ENCODE assay signal across 34 mouse cellular contexts in genomic region chr2:35477999-35478811, GRCm38 (mm10). TPM values are rescaled to one million over a fixed set of nuclear protein-coding genes. Genes with fewer than 3 reads are reported as not detected.
DNase-seq lines count a peak whose midpoint lies in the region; ATAC-seq and TF ChIP-seq lines count a peak whose summit lies in the region.
"Had no signal": no experiment of that assay in that cellular context is flagged by ENCODE, and none has a peak within 500 bp of the region (broad histone marks: within the 10 kb centered on the region; RNA-seq: fewer than 3 reads in every experiment).

No protein-coding gene starts in this region.

- POLR2A ChIA-PET in Patski (lab: Charles Lee), result interaction anchor here (0.8 kb wide), 1 partner anchor 80 kb away, joined by 4 read pairs; no protein-coding TSS in a partner anchor

- intact Hi-C loops in heart, postnatal 25 days (cut with DNase I), result no loop called here

- no peak overlapping the region for H3K4me3 ChIP-seq in heart, embryonic 12.5 days
- no peak overlapping the region for H3K4me3 ChIP-seq in midbrain, embryonic 14.5 days (replicated peaks; ENCODE audit: low read depth, low read length)
- H3K4me3 ChIP-seq: embryonic facial prominence, embryonic 15.5 days; forebrain, embryonic 10.5 days; forebrain, embryonic 15.5 days; gastrocnemius, adult 2 months; heart, adult 2 months; hindbrain, embryonic 12.5 days; kidney, embryonic 15.5 days; layer of hippocampus, adult 2 months; limb, embryonic 13.5 days; liver, embryonic 12.5 days; megakaryocyte, embryonic 14.5 days; midbrain, embryonic 12.5 days; neural tube, embryonic 15.5 days; stomach, embryonic 15.5 days had no signal

- 64% methylated on average over 10 of the region's 10 CpGs for WGBS in heart, embryonic 12.5 days
- 77% methylated on average over 10 of the region's 10 CpGs for WGBS in midbrain, embryonic 14.5 days

- no peaks in the 10 kb centered on the region for H3K9me3 ChIP-seq in heart, embryonic 12.5 days (replicated peaks)
- no peaks in the 10 kb centered on the region for H3K9me3 ChIP-seq in midbrain, embryonic 14.5 days (ENCODE audit: control insufficient read depth, low read length)
- H3K9me3 ChIP-seq: embryonic facial prominence, embryonic 15.5 days; forebrain, embryonic 10.5 days; forebrain, embryonic 15.5 days; hindbrain, embryonic 12.5 days; kidney, embryonic 15.5 days; liver, embryonic 12.5 days; midbrain, embryonic 12.5 days; neural tube, embryonic 15.5 days; stomach, embryonic 15.5 days had no signal

- no peak for DNase-seq in heart, postnatal 25 days (ENCODE audit: low spot score)
- peak; percentile 95 for DNase-seq in 3T3-L1 (ENCODE audit: low read depth, low spot score)
- DNase-seq in Patski (ENCODE audit: low read depth, low spot score), result peak; percentile 57
- peak; percentile 88 for DNase-seq in fibroblast of lung, adult 2 months (ENCODE audit: low read depth)
- no peak for DNase-seq in layer of hippocampus, adult 18-20 months (ENCODE audit: low spot score in 2 of 2)
- DNase-seq in midbrain, embryonic 14.5 days, result no peak
- no peak for DNase-seq in right cerebral cortex, postnatal 14 days
- DNase-seq: adrenal gland, postnatal 25 days; B cell, adult 2 months; cerebellum, adult 2 months; cerebellum, postnatal 14 days; gastrocnemius, adult 2 months; gastrocnemius, postnatal 36 days; heart, adult 2 months; heart, postnatal 14 days; liver, postnatal 0 days; lung, postnatal 36 days; retina, postnatal 1 day; right cerebral cortex, postnatal 25 days had no signal

- no peaks in the 10 kb centered on the region for H3K27me3 ChIP-seq in heart, embryonic 12.5 days (replicated peaks)
- H3K27me3 ChIP-seq in Patski, result no peaks in the 10 kb centered on the region
- H3K27me3 ChIP-seq in midbrain, embryonic 14.5 days (ENCODE audit: control insufficient read depth, insufficient read depth, low read length), result no peaks in the 10 kb centered on the region
- H3K27me3 ChIP-seq: CH12.LX; embryonic facial prominence, embryonic 15.5 days; forebrain, embryonic 15.5 days; hindbrain, embryonic 12.5 days; kidney, embryonic 15.5 days; limb, embryonic 13.5 days; liver, embryonic 12.5 days; midbrain, embryonic 12.5 days; neural tube, embryonic 15.5 days; stomach, embryonic 15.5 days had no signal

- CTCF ChIA-PET in Patski (lab: Charles Lee), result interaction anchor here (0.7 to 1.5 kb wide), 2 partner anchors 13 to 40 kb away, joined by 3 to 5 read pairs; no protein-coding TSS in a partner anchor

- peak overlapping the region; percentile 28; the same call in 1 of the 2 replicates for H3K27ac ChIP-seq in heart, embryonic 12.5 days (ENCODE audit: poor library complexity, severe bottlenecking)
- no peak overlapping the region for H3K27ac ChIP-seq in midbrain, embryonic 14.5 days (replicated peaks; ENCODE audit: low read depth, low read length)
- H3K27ac ChIP-seq: embryonic facial prominence, embryonic 15.5 days; forebrain, embryonic 10.5 days; forebrain, embryonic 15.5 days; heart, adult 2 months; hindbrain, embryonic 12.5 days; layer of hippocampus, adult 2 months; limb, embryonic 13.5 days; liver, embryonic 12.5 days; midbrain, embryonic 12.5 days; neural tube, embryonic 15.5 days; stomach, embryonic 15.5 days had no signal

- H3K36me3 ChIP-seq in heart, embryonic 12.5 days, result no peaks in the 10 kb centered on the region
- no peaks in the 10 kb centered on the region for H3K36me3 ChIP-seq in midbrain, embryonic 14.5 days (ENCODE audit: control insufficient read depth, insufficient read depth, low read length)
- H3K36me3 ChIP-seq: embryonic facial prominence, embryonic 15.5 days; forebrain, embryonic 10.5 days; forebrain, embryonic 15.5 days; hindbrain, embryonic 12.5 days; kidney, embryonic 15.5 days; limb, embryonic 13.5 days; liver, embryonic 12.5 days; midbrain, embryonic 12.5 days; neural tube, embryonic 15.5 days; stomach, embryonic 15.5 days had no signal

- H3K4me2 ChIP-seq in heart, embryonic 12.5 days, result no peak overlapping the region
- H3K4me2 ChIP-seq in midbrain, embryonic 14.5 days (ENCODE audit: low read length), result no peak overlapping the region
- H3K4me2 ChIP-seq: embryonic facial prominence, embryonic 15.5 days; forebrain, embryonic 15.5 days; hindbrain, embryonic 12.5 days; kidney, embryonic 15.5 days; limb, embryonic 13.5 days; liver, embryonic 12.5 days; midbrain, embryonic 12.5 days; neural tube, embryonic 15.5 days; stomach, embryonic 15.5 days had no signal

- no peak overlapping the region for H3K9ac ChIP-seq in heart, embryonic 12.5 days
- no peak overlapping the region for H3K9ac ChIP-seq in midbrain, embryonic 14.5 days (replicated peaks; ENCODE audit: low read length)
- H3K9ac ChIP-seq: embryonic facial prominence, embryonic 15.5 days; forebrain, embryonic 15.5 days; hindbrain, embryonic 12.5 days; kidney, embryonic 15.5 days; limb, embryonic 13.5 days; liver, embryonic 12.5 days; liver, postnatal 0 days; midbrain, embryonic 12.5 days; neural tube, embryonic 15.5 days; stomach, embryonic 15.5 days had no signal

- H3K4me1 ChIP-seq in heart, embryonic 12.5 days (replicated peaks), result peaks cover 32% of the 10 kb centered on the region
- H3K4me1 ChIP-seq in midbrain, embryonic 14.5 days (ENCODE audit: control insufficient read depth, insufficient read depth, low read length), result peaks cover 5% of the 10 kb centered on the region; the same call in 1 of the 2 replicates
- H3K4me1 ChIP-seq: embryonic facial prominence, embryonic 15.5 days; kidney, embryonic 15.5 days; neural tube, embryonic 15.5 days; stomach, embryonic 15.5 days had no signal

- no peak for ATAC-seq in heart, embryonic 12.5 days (ENCODE audit: insufficient number of reproducible peaks, low FRiP score)
- peak; percentile 83 for ATAC-seq in Patski
- ATAC-seq in midbrain, embryonic 14.5 days (ENCODE audit: low FRiP score, low TSS enrichment), result no peak
- ATAC-seq: intestine, postnatal 0 days; liver, embryonic 12.5 days; liver, postnatal 0 days had no signal

- no peak for TF ChIP-seq CTCF in Patski (IDR thresholded peaks at IDR 0.05)

- in situ Hi-C loops in Patski (cut with MboI; ENCODE audit: low pct_unique_long_range_greater_than_20kb), result no loop called here

RNA-seq across cellular contexts. Expression of gene Ggta1, which starts 15.2 kb away (rescaled TPM):
- 46.5 and 47.1 TPM in 2 replicates for polyA plus RNA-seq in heart, embryonic 12.5 days (2016; fragmentation: Nextera tagmentation; extraction: Ambion mirVana)
- total RNA-seq in heart, postnatal 25 days (2021), result 10 to 100 TPM; 20.4 to 23.7 TPM
- polyA plus RNA-seq in Patski (2021), result 25.5 TPM
- total RNA-seq in layer of hippocampus, adult 18-20 months (2021), result 1 to 10 TPM; 2.6 to 4.3 TPM
- polyA plus RNA-seq in midbrain, embryonic 14.5 days (2014; fragmentation: Nextera tagmentation; extraction: Ambion mirVana), result 2.8 and 5.6 TPM in 2 replicates

Comparison
In these comparisons a context has a peak if more than half of its experiments do, and no peak if none do; other contexts are left out.
1. DNase-seq: peak in 3T3-L1 (single experiment), Patski (single experiment) and fibroblast of lung, adult 2 months (single experiment); none in heart, postnatal 25 days (single experiment), layer of hippocampus, adult 18-20 months (0 of 2), midbrain, embryonic 14.5 days (single experiment) and right cerebral cortex, postnatal 14 days (single experiment).